Comparison of ENCODE assay signal across 9 mouse cellular contexts in the genomic region with DNA sequence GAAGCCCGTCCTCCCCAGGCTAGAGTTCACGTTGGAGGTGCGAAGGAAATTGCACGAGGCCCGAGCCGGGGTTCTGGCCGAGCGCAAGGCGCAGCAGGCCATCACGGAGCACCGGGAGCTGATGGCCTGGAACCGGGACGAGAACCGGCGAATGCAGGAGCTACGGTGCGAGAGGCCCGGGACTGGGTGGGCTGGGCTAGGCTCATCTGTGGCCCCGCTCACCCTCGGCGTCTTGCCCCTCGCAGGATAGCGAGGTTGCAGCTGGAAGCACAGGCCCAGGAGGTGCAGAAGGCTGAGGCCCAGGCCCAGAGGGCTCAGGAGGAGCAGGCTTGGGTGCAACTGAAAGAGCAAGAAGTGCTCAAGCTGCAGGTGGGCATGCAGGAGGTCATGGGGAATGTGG. TPM values are rescaled to one million over a fixed set of nuclear protein-coding genes. Genes with fewer than 3 reads are reported as not detected.
A peak's percentile ranks its signal among the peaks of the same experiment; 100 is the strongest.
DNase-seq lines count a peak whose midpoint lies in the region; ATAC-seq and TF ChIP-seq lines count a peak whose summit lies in the region.
"Had no signal": no experiment of that assay in that cellular context is flagged by ENCODE, and none has a peak within 500 bp of the region (broad histone marks: within the 10 kb centered on the region; RNA-seq: fewer than 3 reads in every experiment).

No protein-coding gene starts in this region.

- no peaks in the 10 kb centered on the region; the same call in 1 of the 2 replicates for H3K36me3 ChIP-seq in heart, embryonic 11.5 days (ENCODE audit: control insufficient read depth, insufficient read depth, low read length)
- H3K36me3 ChIP-seq in spleen, adult 2 months (ENCODE audit: control insufficient read depth, insufficient read depth, low read length): peaks cover 3% of the 10 kb centered on the region; the same call in 1 of the 2 replicates
- peaks cover 28% of the 10 kb centered on the region for H3K36me3 ChIP-seq in hindbrain, embryonic 10.5 days

- no peaks in the 10 kb centered on the region for H3K9me3 ChIP-seq in heart, embryonic 11.5 days (replicated peaks; ENCODE audit: control insufficient read depth, low read length)
- no peaks in the 10 kb centered on the region for H3K9me3 ChIP-seq in hindbrain, embryonic 10.5 days

- WGBS in heart, embryonic 11.5 days (ENCODE audit: insufficient replicate concordance): under 1% methylated on average over 23 of the region's 23 CpGs
- WGBS in spleen, adult 2 months: 1% methylated on average over 23 of the region's 23 CpGs
- WGBS in hindbrain, embryonic 10.5 days: 0% methylated on average over 23 of the region's 23 CpGs

- peak overlapping the region; percentile 84 for H3K9ac ChIP-seq in heart, embryonic 11.5 days (ENCODE audit: low read depth, low read length)

- no peak overlapping the region for H3K27ac ChIP-seq in heart, embryonic 11.5 days (ENCODE audit: low read depth, low read length)
- H3K27ac ChIP-seq in spleen, adult 2 months (ENCODE audit: insufficient read depth, low read length): no peak overlapping the region
- peak overlapping the region; percentile 88 for H3K27ac ChIP-seq in hindbrain, embryonic 10.5 days

- peak overlapping the region; percentile 93 for H3K4me2 ChIP-seq in heart, embryonic 11.5 days

- TF ChIP-seq POLR2A in spleen, adult 2 months (IDR thresholded peaks at IDR 0.05; ENCODE audit: low read depth, low read length): no peak

- TF ChIP-seq CTCF in spleen, adult 2 months (IDR thresholded peaks at IDR 0.05; ENCODE audit: extremely low read depth, insufficient read depth, insufficient read length, insufficient replicate concordance): no peak

- DNase-seq in heart, postnatal 36 days: no peak
- DNase-seq in spleen, adult 2 months (ENCODE audit: low read depth in 1 of 2, low spot score in 2 of 2): peak in 1 of 2 experiments; percentile 9
- DNase-seq in spleen, postnatal 10 days (ENCODE audit: low spot score in 2 of 2): no peak
- DNase-seq in hindbrain, embryonic 10.5 days (ENCODE audit: low spot score): no peak
- DNase-seq in adipocyte (ENCODE audit: low spot score): no peak
- DNase-seq in Muller cell, postnatal 12 days (ENCODE audit: inconsistent ontology term): no peak

- no peaks in the 10 kb centered on the region for H3K27me3 ChIP-seq in heart, embryonic 11.5 days (ENCODE audit: control insufficient read depth, insufficient read depth, low read length)
- no peaks in the 10 kb centered on the region for H3K27me3 ChIP-seq in spleen, adult 2 months (ENCODE audit: control insufficient read depth, insufficient read depth, low read length)
- H3K27me3 ChIP-seq in hindbrain, embryonic 10.5 days (ENCODE audit: insufficient read depth, poor library complexity, severe bottlenecking): no peaks in the 10 kb centered on the region

- H3K4me3 ChIP-seq in heart, embryonic 11.5 days (ENCODE audit: low read depth, low read length): peak overlapping the region; percentile 82
- H3K4me3 ChIP-seq in spleen, adult 2 months (ENCODE audit: extremely low read depth, insufficient read depth, insufficient read length): peak overlapping the region; percentile 84
- peak overlapping the region; percentile 91 for H3K4me3 ChIP-seq in hindbrain, embryonic 10.5 days

- ATAC-seq in heart, embryonic 11.5 days (replicated peaks; ENCODE audit: insufficient number of reproducible peaks, low FRiP score, low TSS enrichment): 0 out of 2 replicates have a peak, but pooled peaks have one; percentile 10
- ATAC-seq in megakaryocyte-erythroid progenitor cell, adult 5-6 weeks (replicated peaks; ENCODE audit: low FRiP score, low TSS enrichment, poor library complexity, severe bottlenecking): 0 out of 2 replicates have a peak, but pooled peaks have one; percentile 0

- intact Hi-C loops in heart, postnatal 36 days (cut with DNase I): loop anchor here (2.0 to 5.0 kb wide), 2 partner anchors 35 to 98 kb away; partner anchors contain the start of gene Ddrgk1

- peaks cover 7% of the 10 kb centered on the region for H3K4me1 ChIP-seq in heart, embryonic 11.5 days (ENCODE audit: control insufficient read depth, insufficient read depth, low read length)
- H3K4me1 ChIP-seq in spleen, adult 2 months (ENCODE audit: control insufficient read depth, insufficient read depth, insufficient read length): peaks cover 8% of the 10 kb centered on the region; the same call in 1 of the 2 replicates
- peaks cover 26% of the 10 kb centered on the region for H3K4me1 ChIP-seq in hindbrain, embryonic 10.5 days (replicated peaks)

RNA-seq across cellular contexts. Expression of gene Mrps26, which starts 0.5 kb away (rescaled TPM):
- 78.4 and 79.9 TPM in 2 replicates for polyA plus RNA-seq in heart, embryonic 11.5 days (2014; fragmentation: Nextera tagmentation; extraction: Ambion mirVana)
- 10 to 100 TPM; 66.1 to 70.0 TPM for total RNA-seq in heart, postnatal 36 days (2021)
- 59.3 and 87.9 TPM in 2 replicates for polyA plus RNA-seq in spleen, adult 2 months (2012; rRNA removed)
- polyA plus RNA-seq in hindbrain, embryonic 10.5 days (2016; fragmentation: Nextera tagmentation; extraction: Ambion mirVana): 91.1 and 100 TPM in 2 replicates
- total RNA-seq in megakaryocyte-erythroid progenitor cell, adult 5-6 weeks (2014; fragmentation: Nextera tagmentation): 101 and 111 TPM in 2 replicates
- total RNA-seq in megakaryocyte-erythroid progenitor cell, adult 5-6 weeks (2017): 58.3 and 88.6 TPM in 2 replicates

RNA-seq across cellular contexts. Expression of gene Oxt, which starts 11.9 kb away (rescaled TPM):
- polyA plus RNA-seq in heart, embryonic 11.5 days (2014; fragmentation: Nextera tagmentation; extraction: Ambion mirVana): not detected in 2 replicates
- not detected for total RNA-seq in heart, postnatal 36 days (2021)
- polyA plus RNA-seq in spleen, adult 2 months (2012; rRNA removed): 0.32 TPM in 1 of 2 replicates, not detected in the other
- not detected in 2 replicates for polyA plus RNA-seq in hindbrain, embryonic 10.5 days (2016; fragmentation: Nextera tagmentation; extraction: Ambion mirVana)
- not detected in 2 replicates for total RNA-seq in megakaryocyte-erythroid progenitor cell, adult 5-6 weeks (2014; fragmentation: Nextera tagmentation)
- not detected in 2 replicates for total RNA-seq in megakaryocyte-erythroid progenitor cell, adult 5-6 weeks (2017)
- polyA plus RNA-seq: large intestine, adult 2 months had no signal

RNA-seq across cellular contexts. Expression of gene Avp, which starts 18.3 kb away (rescaled TPM):
- polyA plus RNA-seq in heart, embryonic 11.5 days (2014; fragmentation: Nextera tagmentation; extraction: Ambion mirVana): 1.1 and 1.3 TPM in 2 replicates
- total RNA-seq in heart, postnatal 36 days (2021): 1 to 10 TPM in 1 of 2 experiments, under 1 TPM in 1; 0.68 to 4.8 TPM
- not detected in 2 replicates for polyA plus RNA-seq in spleen, adult 2 months (2012; rRNA removed)
- polyA plus RNA-seq in hindbrain, embryonic 10.5 days (2016; fragmentation: Nextera tagmentation; extraction: Ambion mirVana): not detected in 2 replicates
- total RNA-seq in megakaryocyte-erythroid progenitor cell, adult 5-6 weeks (2014; fragmentation: Nextera tagmentation): not detected in 2 replicates
- total RNA-seq in megakaryocyte-erythroid progenitor cell, adult 5-6 weeks (2017): not detected in 2 replicates
- polyA plus RNA-seq: large intestine, adult 2 months had no signal
